Mouse (Mus musculus): ENCODE measurements around the gene Tecr.

GRCm38 (mm10) chr8:83576516-83576895 lies 31.3 kb downstream of the Tecr start:
- TF ChIP-seq USF1 (IDR thresholded peaks at IDR 0.05; ENCODE audit: low read depth) (no peak), CTCF (IDR thresholded peaks at IDR 0.05; ENCODE audit: control insufficient read depth, insufficient read depth, insufficient read length) (no peak), MAX (IDR thresholded peaks at IDR 0.05) (no peak), CEBPB (IDR thresholded peaks at IDR 0.05; ENCODE audit: low read depth) (no peak), MYOG (IDR thresholded peaks at IDR 0.05; ENCODE audit: control insufficient read depth, extremely low read depth, insufficient read length) (no peak)
